Mouse (Mus musculus): ENCODE measurements around the gene Bcam.

Gene Bcam

GRCm38 (mm10) chr7:19754065-19754464, 16.8 kb downstream of the Bcam start:
- DNase-seq (ENCODE audit: low spot score in 2 of 2): no peak

DNA sequence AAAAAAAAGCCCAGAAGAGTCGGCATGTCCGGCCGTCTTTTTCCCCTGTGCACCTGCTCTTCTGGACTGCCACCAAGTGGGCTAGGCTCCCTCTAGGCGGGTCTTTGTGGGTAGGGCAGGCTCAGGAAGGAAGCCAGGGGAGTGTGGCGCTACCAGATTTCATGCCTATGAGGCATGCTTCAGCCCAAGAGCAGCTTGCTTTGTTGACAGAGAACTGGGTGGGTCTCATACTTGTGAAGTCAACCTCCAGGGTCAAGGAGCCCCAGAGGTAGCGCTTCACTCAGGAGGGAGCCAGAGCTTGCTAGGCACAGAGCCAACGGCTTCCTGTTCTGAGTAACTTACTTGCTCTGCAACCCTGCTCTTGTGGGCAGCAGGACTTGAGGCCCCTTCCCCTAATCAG, 17.2 kb downstream of the Bcam start:
- DNase-seq (ENCODE audit: low spot score in 2 of 2): peak in 1 of 2 experiments; percentile 66

GRCm38 (mm10) chr7:19752652-19753051, 18.2 kb downstream of the Bcam start:
- DNase-seq (ENCODE audit: low spot score in 2 of 2): no peak

- DNase-seq (ENCODE audit: low spot score in 2 of 2): no peak
Observed at GRCm38 (mm10) chr7:19751070-19751383, 19.8 kb downstream of the Bcam start.

DNA sequence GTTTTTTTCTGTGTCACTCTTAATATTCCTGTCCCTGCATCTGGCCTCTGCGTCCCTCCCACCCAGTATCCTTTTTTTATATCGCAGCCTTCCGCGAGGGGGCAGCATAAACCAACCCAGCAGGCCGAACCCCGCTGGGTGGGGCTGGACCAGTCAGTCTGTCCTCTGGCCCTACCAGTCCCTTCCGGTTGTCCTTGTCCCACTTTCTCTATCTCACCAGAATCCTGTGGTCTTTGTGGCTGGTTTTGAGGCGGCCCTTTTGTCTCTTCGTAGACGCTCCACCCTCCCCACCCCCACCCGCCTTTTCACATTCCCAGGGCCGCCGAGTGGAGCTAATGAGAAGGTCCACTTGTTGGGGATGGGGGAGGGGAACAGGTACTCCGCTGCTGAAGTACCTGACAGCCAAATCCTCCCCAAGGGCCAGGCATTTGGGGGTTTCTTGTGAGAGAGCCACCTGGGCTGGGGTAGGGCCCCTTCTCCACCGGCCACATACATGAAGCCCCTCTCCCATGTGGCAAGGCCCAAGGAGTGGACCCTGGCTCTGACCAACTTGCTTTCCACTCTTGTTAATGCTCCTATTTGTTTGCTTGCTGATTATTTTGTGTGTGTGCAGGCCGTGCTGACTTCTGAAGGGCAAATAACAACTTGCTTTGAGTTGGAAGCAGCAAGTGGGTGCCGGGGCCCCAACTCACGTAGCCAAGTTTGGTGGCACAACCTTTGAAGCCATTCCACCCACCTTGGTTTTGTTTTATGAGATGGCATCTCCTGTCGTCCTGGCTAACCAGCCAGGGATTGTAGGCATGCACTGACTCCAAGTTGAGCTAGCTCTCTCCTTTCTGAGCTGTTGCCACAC, 20.4 kb downstream of the Bcam start, which contains the start of gene Nectin2:
TSS of gene Nectin2 (minus strand) at position 267 of the 853 bp plus-strand sequence.
- peak; percentile 72 to 86 for DNase-seq (ENCODE audit: low spot score in 2 of 2)

DNA sequence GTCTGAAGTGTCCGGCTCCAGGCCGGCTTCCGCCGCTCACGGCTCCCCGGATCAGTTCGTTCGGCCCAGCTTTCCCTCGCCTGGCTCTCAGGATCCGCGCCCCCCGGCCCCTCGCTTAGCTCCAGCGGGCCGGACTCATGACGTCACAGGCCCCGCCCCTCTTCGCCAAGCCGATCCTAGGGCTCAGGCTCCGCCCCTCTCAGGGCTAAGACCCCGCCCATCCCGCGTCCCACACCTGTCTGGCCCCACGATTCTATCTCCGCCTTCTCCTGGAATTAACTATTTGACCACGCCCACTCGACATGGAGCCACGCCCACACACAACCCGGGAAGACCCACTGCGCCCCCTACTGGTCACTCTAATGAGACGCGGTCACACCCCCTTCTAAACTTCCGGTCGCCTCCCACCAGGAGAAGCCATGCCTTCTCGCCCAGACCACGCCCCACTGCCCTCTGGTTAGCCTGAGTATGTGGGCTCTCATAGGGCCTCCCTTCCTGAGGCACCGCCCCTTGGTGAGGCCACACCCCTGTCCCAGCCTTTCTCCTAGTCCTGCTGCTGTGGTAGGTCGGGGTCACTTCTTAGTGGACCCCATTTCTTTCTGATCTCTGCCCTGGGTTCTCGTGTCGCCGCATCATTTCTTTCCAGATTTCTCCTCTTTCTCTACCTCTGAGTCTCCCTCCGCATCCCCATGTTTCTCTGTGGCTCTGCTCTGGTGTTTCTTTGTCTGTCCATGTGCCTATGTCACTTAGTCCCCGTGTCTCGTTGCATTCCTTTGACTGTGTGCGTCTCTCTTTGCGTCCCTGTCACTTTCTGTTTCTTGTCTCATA, 21.2 kb downstream of the Bcam start:
- peak; percentile 97 to 99 for DNase-seq (ENCODE audit: low spot score in 2 of 2)

- no peak for DNase-seq (ENCODE audit: low spot score in 2 of 2)
Observed at GRCm38 (mm10) chr7:19748219-19749195, 22.3 kb downstream of the Bcam start.

- peak; percentile 36 to 39 for DNase-seq (ENCODE audit: low spot score in 2 of 2)
Observed at GRCm38 (mm10) chr7:19747420-19748218, 23.2 kb downstream of the Bcam start.

DNA sequence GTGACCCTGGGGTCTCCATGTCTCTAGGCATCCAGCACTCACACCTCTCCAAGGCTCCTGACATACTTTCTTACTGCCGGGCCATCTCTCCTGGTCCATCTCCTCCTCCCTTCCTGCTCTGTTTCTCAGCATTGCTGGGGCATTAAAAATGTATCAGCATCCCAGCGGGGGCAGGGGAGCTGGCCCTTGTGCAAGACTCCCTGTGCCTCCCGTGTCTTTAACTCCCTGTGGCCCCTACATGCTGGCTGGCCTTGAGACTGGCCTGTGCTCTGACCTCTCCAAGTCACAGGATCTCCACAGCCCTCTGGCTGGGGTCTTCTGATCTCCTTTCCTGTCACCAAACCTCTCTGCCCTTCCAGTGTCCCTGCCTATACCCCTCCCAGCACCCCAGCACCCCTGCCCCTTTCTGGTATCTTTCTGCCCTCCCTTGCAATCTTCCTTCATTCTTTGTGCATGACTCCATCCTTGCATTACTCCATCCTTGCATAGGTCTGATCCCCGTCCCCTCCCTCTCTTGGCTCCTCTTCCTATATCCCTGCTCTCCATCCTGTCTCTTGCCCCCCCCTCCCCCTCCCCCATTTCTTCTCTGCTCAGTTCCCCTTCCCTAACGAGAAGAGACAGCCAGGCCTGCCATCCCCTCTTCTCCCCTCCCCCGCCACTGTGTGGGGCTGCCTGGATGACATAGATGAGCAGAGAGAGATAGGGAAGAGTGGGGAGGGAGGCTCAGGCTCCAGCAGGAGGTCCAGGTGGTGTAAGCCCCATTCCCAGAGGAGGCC, 24.2 kb downstream of the Bcam start:
- DNase-seq (ENCODE audit: low spot score in 2 of 2): no peak

DNA sequence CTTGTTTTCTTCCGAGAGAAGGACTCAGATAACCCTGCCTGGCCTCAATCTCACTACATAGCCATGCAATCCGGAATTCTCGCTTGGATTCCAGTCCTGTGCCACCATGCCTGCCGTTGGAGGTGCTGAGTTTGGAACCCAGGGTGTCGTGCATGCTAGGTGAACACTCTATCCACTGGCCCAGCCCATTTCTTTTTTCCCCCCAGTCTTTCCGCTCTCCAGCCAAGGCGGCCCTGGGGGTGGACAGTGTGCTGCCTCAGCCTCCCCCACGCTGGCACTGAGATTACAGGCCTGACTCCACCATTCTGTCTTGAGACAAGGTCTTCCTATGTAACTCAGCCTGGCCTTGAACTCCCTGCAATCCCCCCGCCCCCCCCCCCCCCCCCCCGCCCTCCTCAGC, 24.8 kb downstream of the Bcam start:
- DNase-seq (ENCODE audit: low spot score in 2 of 2): no peak

DNA sequence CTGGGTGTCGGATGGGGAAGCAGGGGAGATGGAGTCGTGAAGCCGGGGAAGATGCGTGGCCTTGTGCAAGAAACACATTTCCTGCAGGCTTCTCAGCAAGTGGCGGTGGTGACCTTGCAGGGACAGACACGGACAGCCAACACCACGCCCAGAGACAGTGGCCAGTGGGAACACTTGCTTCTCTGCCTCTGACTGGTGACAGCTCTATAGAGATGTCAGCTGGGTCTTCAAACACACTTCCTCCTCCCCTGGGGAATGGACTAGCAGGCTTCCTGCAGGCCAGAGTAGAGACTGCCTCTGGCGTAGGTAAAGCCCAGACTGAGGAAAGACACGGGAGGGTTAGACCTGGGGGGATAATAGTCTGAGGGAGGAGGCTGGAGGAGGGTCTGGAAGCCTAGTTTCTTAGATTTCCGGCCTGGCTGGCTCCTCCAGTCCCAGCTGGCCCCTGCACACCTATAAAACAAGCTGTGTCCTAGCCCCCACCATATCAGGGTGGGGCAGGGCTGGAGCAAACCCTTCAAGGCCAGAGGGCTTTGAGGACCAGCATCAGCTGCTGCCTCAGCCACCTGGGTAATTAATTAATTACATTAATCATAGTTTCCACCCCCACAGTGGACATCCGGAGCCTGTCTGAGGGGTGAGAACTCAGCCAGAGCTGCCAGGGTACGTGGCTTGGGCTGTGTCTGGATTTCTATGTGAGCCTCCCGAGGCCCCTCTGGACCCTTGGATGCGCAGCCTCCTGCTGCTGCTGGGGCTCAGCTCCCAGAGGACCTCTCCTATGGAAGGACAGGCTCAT, 26.0 kb downstream of the Bcam start:
- DNase-seq (ENCODE audit: low spot score in 2 of 2): no peak

- no peak for DNase-seq (ENCODE audit: low spot score in 2 of 2)
Observed at GRCm38 (mm10) chr7:19743791-19744190, 27.0 kb downstream of the Bcam start.

- DNase-seq (ENCODE audit: low spot score in 2 of 2): no peak
Observed at GRCm38 (mm10) chr7:19742468-19742867, 28.3 kb downstream of the Bcam start.

DNA sequence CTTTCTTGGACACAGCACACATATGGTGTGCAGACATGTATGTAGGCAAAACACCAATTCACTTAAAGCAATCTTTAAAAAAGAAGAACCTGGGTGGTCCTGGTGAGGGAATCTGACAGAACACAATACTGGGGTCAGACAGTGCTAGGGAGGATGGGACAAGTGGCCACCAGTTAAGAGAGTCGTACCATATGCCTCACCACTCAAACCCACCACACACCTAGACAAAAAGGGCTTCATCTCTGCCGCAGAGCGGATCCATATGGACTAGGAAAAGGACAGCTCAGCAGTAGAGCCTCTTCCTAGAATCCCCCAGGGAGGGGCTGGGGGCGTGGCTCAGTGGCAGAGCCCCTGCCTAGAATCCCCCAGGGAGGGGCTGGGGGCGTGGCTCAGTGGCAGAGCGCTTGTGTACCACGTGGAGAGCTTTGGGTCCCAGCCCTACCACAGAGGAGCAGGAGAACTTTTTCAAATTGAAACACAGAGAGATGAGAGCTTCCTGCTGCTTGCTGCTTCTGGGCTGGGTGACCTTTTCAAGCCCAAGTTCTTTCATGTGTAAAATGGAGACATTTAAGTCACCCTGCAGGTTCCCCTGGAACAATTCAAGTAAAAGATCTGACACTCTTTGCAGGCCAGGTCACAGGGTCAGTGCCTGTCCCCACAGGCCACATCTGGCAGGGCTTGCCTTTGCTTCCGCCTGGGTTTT, 29.3 kb downstream of the Bcam start:
- no peak for DNase-seq (ENCODE audit: low spot score in 2 of 2)

DNA sequence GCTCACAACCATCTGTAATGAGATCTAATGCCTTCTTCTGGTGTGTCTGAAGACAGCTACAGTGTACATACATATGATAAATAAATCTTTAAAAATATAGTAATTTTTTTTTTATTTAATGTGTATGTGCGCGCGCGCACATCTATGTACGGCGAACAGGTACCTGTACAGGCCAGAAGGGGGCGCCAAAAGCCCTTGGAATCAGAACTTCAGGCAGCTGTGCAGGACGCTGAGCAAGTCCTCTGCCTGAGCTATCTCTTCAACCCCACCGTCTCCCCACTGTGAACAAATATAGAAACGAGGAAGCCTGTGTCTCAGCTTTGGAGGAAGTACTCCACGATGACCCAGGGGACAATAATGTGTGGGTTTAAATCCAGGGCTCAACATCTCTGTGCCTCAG, 30.5 kb downstream of the Bcam start:
- DNase-seq (ENCODE audit: low spot score in 2 of 2): no peak

DNA sequence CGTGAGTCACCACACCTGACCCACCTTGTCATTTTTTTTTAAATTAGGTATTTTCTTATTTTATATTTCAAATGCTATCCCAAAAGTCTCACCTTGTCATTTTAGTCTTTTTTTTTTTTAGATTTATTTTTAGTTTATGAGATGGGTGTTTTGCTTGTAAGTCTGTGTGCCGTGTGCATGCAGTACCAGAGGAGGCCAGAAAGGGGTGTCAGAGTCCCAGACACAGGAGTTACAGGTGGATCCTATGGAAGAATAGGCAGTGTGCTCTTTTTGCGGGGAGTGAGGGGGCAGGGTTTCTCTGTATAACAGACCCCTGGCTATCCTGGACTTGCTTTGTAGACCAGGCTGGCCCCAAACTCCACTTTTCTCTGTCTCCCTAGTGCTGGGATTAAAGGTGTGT, 32.0 kb downstream of the Bcam start:
- DNase-seq (ENCODE audit: low spot score in 2 of 2): no peak

DNA sequence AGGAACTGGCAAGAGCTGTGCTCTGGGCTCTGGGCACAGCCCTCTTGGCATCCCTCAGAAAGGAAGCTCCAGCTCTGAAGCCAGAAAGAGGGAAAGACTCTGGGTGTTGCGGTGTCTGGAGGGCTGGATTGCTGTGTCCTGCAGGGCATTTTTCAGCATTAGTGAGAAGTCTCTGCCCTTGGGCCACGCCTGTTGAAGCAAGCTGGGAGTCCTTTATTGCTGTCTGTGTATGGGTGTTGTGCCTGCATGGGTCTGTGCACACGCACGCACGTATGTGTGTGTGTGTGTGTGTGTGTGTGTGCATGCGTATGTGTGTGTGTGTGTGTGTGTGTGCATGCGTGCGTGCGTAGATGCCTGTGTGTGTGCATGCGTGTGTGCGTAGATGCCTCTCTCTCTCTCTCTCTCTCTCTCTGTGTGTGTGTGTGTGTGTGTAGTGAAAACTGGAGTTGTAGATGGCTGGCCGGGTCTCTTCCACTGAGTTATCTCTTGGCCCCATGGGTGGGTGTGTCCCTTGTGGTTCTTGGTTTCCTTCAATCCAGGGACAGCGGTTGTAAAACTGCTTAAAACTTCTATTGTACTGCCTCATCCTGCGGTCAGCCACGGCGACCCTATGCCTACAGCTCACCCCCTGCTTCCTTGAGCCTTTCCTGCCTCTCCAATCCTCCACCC, 34.3 kb downstream of the Bcam start:
- no peak for DNase-seq (ENCODE audit: low spot score in 2 of 2)

DNA sequence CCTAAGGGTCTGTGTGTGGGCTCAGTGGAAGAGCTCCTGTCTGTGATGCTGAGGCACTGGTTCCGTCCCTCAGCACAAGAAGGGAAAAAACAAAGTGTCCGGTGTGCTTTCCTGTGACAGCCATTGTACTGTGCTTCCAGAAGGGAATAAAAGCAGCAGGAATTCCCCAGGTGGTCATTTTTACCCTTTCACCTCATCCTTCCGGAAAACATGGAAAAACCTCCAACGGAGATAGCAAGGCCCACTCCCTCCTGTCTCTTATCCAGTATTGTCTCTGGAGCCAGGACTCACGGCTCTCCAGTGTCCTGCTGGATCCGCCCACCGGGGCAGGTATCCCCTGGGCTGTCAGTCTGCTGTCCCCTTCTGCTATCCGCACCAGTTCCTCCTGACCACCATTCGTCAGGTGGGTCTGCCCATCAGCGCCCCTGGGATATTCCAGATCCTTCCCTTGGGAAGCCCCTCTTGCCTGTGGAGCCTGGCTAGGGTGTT, 36.6 kb downstream of the Bcam start:
- DNase-seq (ENCODE audit: low spot score in 2 of 2): no peak

Data from urinary bladder, adult 18-20 months (tissue).